Mouse (Mus musculus) right cerebral cortex, adult 18-20 months (tissue): Measurements from ENCODE around the gene Noa1.

ENCODE experiments used
- DNase-seq: peaks from one replicate; pipeline ENCODE4 v3.0.0; 2022; ENCODE audit warnings: mixed read lengths

Gene Noa1

GRCm38 (mm10) chr5:77289686-77290085 is 20.2 kb downstream of the Noa1 start:
- no peak for DNase-seq

DNA sequence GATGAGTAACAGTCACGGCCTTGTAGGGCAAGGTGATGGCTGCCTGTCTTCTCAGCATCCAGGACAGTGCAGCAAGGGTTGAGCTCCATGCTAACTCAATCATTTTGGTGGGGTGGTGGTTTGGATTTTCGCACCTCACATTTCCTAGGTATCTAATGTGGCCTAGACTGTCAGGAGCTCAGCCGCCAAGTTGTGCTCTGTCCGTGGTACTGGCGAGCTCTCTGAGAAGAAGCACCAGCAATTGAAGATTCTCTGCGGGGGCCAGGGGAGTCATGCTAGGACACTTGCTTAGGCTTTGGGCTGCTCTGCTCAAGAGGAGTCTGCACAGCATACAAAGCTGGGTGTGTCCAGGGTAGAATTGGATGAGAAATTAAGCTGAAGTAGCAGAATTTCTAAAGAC is 22.0 kb downstream of the Noa1 start:
- DNase-seq: no peak

GRCm38 (mm10) chr5:77286904-77287303 is 23.0 kb downstream of the Noa1 start:
- DNase-seq: no peak

GRCm38 (mm10) chr5:77285685-77286084 is 24.2 kb downstream of the Noa1 start:
- no peak for DNase-seq

- DNase-seq: no peak
These were observed 27.6 kb downstream of the Noa1 start for GRCm38 (mm10) chr5:77282242-77282641.

DNA sequence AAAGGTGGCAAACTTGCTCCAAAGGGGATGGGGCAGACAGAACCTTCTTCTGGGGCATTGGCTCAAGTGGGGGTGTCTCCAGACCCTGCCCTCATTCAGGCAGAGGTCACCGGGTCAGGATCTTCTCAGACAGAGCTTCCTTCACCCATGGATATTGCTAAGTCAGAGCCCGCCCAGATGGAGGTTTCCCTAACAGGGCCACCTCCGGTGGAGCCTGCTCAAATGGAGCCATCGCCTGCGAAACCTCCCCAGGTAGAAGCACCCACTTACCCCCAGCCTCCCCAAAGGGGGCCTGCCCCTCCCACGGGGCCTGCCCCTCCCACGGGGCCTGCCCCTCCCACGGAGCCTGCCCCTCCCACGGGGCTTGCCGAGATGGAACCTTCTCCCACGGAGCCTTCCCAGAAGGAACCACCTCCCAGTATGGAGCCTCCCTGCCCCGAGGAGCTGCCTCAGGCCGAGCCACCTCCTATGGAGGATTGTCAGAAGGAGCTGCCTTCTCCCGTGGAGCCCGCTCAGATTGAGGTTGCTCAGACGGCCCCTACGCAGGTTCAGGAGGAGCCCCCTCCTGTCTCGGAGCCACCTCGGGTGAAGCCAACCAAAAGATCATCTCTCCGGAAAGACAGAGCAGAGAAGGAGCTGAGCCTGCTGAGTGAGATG is 28.2 kb downstream of the Noa1 start:
- DNase-seq: no peak

GRCm38 (mm10) chr5:77277204-77277603 is 32.7 kb downstream of the Noa1 start:
- no peak for DNase-seq

DNA sequence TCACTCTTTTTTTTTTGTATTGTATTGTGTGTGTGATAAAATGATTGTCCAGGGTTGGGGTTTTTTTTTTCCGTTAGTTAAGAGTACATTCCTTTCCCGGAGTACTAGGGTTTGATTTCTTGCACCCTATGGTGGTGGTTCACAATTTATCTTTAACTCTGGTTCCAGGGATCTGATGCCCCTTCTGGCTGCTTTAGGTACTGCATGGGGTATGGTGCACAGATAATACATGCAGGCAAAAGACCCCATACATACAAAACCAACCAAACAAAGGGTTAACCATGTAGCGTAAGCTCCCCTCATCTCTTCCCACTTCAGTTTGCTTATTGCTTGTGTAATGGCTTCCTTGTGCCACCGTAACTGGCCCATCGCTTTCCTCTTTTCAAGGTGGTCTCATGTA is 33.9 kb downstream of the Noa1 start:
- DNase-seq: no peak

DNA sequence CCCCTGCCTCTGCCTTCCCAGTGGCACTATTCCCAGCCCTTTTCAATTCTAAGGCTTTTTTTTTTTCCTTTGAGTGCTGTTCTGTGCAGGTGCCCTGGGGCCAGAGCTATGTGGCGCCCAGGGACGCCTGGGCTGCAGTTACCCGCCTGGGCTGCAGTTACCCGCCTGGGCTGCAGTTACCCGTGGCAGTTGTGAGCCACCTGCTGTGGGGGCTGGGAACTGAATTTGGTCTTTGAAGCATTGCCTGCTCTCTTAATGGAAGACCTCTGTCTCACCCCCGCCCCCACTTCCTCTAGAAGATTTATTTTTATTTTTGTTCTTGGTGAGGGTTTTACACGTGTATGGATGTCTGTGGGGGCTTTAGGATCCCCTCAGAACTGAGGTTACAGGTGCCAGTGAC is 36.7 kb downstream of the Noa1 start:
- no peak for DNase-seq

GRCm38 (mm10) chr5:77269399-77269798 is 40.5 kb downstream of the Noa1 start:
- no peak for DNase-seq

DNA sequence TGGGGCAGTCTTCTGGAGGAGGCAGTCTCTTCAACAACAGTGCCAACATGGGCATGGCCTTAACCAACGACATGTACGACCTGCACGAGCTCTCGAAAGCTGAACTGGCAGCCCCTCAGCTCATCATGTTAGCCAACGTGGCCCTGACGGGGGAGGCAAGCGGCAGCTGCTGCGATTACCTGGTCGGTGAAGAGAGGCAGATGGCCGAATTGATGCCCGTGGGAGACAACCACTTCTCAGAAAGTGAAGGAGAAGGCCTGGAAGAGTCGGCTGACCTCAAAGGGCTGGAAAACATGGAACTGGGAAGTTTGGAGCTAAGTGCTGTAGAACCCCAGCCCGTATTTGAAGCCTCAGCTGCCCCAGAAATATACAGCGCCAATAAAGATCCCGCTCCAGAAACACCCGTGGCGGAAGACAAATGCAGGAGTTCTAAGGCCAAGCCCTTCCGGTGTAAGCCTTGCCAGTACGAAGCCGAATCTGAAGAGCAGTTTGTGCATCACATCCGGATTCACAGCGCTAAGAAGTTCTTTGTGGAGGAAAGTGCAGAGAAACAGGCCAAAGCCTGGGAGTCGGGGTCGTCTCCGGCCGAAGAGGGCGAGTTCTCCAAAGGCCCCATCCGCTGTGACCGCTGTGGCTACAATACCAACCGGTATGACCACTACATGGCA is 41.8 kb downstream of the Noa1 start:
- no peak for DNase-seq

DNA sequence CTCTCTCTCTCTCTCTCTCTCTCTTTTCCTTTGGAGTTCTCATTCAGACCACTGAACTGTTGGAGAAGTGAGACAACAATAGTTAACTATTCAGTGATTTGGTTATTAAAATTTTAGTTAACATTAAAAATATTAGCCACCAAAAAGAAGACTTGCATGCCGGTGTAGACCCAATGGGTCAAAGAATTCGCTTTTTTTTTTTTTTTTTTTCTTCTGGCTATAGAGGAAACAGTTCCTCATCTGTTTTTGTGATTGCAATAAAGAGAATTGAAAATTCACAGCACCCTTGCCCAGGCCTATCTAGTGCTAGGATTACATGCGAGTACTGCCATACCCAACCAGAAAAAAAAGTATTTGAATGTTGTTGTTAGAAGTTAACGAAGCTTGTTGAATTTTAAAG is 42.4 kb downstream of the Noa1 start:
- no peak for DNase-seq

GRCm38 (mm10) chr5:77266886-77267401 is 42.9 kb downstream of the Noa1 start:
- DNase-seq: no peak

GRCm38 (mm10) chr5:77266066-77266885 is 43.6 kb downstream of the Noa1 start:
- DNase-seq: peak; percentile 24

DNA sequence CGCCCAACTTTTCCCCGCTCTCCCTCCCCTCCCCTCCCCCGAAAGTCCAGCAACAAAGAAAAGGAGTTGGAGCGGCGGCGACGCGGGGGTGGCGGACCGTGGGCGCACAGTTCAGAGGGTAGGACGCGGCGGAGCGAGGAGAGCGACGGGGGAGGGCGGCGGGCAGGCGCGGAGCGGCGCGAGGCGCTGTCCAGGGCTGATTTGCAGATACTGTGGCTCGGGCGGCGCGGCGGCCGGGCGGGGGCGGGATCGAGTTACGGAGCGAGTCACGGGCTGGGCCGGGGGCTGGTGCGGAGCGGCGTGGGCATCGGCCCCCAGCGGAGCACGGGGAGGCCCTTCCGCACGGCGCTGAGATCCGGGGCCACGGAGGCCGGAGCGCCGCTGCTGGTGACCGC is 44.2 kb downstream of the Noa1 start:
- DNase-seq: peak; percentile 45

DNA sequence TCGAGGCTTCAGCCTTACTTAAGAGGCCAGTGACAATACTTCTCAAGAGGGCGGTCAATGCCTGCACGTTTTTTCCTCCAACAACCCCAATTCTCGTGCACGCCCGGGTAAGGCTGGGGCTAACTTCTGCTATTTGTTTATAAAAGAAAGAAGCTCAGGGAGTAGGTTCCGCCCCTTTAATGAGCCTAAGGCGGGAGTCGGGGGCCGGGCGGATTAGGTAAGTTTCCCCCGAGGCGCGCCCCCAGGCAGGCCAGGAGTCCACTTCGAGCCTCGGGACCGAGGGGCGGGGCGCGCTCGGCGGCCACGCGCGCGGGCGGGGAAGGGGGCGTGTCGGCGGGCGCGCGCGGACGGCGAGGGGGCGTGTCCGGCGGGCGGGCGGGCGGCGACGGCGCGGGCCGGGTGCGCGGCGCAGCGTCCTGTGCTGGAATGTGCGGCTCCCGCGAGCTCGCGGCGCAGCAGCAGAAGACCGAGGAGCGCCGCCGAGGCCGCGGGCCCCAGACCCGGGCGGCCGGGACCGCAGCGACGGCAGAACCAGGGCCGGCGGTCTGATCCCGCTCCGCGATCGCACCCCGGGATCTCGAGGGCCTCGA is 44.7 kb downstream of the Noa1 start, which contains the start of gene Rest:
Gene Rest, plus strand, starts transcription at position 411 of the 590 bp plus-strand sequence.
- peak; percentile 34 for DNase-seq

- DNase-seq: no peak
These were observed 47.8 kb downstream of the Noa1 start for GRCm38 (mm10) chr5:77262105-77262504.

DNA sequence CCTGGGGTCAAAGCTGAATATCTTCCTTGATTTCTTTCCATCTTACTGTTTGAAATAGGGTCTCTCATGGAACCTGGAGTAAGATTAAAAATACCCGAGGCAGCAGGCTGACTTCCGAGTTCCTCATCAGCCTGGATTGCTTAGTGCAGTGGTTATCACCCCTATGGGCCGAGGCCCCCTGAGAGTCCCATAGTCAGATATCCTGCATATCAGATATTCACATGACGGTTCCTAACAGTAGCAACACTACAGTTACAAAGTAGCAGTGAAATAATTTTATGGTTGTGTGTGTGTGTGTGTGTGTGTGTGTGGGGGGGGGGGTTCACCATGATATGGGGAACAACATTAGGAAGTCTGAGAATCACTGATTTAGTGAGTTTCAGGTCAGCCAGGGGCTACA is 48.7 kb downstream of the Noa1 start:
- DNase-seq: no peak

- DNase-seq: no peak
These were observed 49.7 kb downstream of the Noa1 start for GRCm38 (mm10) chr5:77260141-77260540.

GRCm38 (mm10) chr5:77259315-77259714 is 50.6 kb downstream of the Noa1 start:
- DNase-seq: no peak

DNA sequence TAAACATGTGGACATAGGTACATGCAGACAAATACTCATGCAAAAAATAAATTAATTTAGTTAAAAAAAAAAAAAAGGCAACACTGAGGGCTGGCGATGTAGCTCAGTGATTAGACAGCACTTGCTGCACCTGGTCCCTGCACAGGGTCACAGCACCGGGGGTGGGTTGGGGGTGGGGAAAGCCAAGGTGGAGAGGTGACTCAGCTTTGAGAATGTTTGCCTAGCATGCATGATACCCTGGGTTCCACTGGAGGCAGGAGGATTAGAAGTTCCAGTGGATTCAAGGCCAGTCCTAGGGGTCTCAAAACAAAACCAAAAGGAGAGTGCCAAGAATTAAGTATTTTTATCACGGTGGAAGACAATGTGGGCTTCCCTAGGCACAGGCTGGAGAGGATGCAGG is 52.3 kb downstream of the Noa1 start:
- no peak for DNase-seq

DNA sequence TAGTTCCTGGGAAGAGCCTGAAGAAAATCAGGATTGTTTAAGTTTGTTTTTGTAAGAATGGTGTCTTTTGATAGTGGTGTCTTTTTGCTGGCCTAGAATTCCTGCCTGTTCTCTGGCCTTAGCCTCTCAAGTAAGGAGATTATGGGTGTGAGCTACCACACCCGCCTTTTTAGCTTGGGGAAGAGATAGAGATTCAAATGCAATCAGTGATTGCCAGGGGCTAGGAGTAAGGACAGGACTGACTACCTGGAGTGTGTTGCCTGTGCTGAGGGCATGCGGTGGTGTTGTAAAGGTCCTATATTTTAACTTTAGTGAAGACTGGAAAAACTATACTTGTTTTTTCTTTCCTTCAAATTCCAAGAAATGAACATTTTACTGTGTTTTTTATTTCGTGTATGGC is 55.5 kb downstream of the Noa1 start:
- no peak for DNase-seq

GRCm38 (mm10) chr5:77253154-77253553 is 56.7 kb downstream of the Noa1 start:
- DNase-seq: no peak
